Mouse (Mus musculus): ENCODE measurements around the gene Smim5. TPM values are rescaled to one million over a fixed set of nuclear protein-coding genes. Genes with fewer than 3 reads are reported as not detected.

Gene Smim5
- polyA plus RNA-seq, 1 experiment from 2014 or later = 23.0 TPM

DNA sequence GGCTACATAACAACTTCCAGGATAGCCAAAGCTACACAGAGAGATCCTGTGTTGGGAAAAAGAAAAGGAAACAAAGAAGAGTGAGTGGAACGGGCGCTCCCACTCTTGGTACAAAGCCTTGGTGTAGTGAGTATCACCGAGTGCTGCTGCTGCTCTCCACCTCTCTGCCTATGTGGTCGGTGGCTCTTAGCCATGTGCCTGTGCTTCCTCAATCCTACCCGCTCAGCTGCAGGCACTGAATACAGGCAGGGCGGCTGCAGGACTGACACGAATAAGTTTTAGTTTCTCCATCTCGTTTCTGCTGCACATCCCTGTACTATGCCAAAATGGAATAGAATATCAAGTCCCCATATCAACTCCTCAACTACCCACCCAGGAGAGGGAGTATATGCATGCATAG lies 29.3 kb downstream of the Smim5 start:
- no peak overlapping the region for H3K4me2 ChIP-seq (replicated peaks)
- no peak for ATAC-seq (ENCODE audit: insufficient number of reproducible peaks, low FRiP score, low TSS enrichment, low read depth)
- no peak overlapping the region for H3K4me3 ChIP-seq (replicated peaks)
- H3K36me3 ChIP-seq = peaks cover 31% of the 10 kb centered on the region
- H3K27ac ChIP-seq (replicated peaks) = no peak overlapping the region
- H3K9me3 ChIP-seq (replicated peaks) = no peaks in the 10 kb centered on the region
- WGBS = 91% methylated on average over 8 of the region's 8 CpGs
- H3K27me3 ChIP-seq = no peaks in the 10 kb centered on the region
- H3K9ac ChIP-seq = no peak overlapping the region
- peaks cover 15% of the 10 kb centered on the region for H3K4me1 ChIP-seq

DNA sequence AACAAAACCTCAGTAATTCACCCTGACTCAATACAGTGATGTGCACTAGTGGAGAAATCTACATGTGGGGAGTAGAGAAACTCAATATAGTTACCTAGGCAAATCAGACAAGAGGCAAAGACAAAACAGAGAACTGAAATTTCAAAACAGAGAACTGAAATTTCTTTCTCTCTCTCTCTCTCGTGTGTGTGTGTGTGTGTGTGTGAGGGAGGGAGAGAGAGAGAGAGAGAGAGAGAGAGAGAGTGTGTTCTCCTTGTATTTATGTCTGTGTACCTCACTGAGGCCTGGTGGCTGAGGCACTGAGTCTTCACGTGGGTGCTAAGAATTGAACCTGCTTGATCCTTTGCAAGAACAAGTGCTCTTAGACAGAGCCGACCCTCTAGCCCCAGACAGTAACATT lies 30.1 kb downstream of the Smim5 start:
- WGBS = 77% methylated on average over 3 of the region's 3 CpGs
- no peaks in the 10 kb centered on the region for H3K9me3 ChIP-seq (replicated peaks)
- no peak for ATAC-seq (ENCODE audit: insufficient number of reproducible peaks, low FRiP score, low TSS enrichment, low read depth)
- peaks cover 23% of the 10 kb centered on the region for H3K4me1 ChIP-seq
- H3K4me3 ChIP-seq (replicated peaks) = no peak overlapping the region
- H3K27me3 ChIP-seq = no peaks in the 10 kb centered on the region
- H3K27ac ChIP-seq (replicated peaks) = no peak overlapping the region
- H3K9ac ChIP-seq = no peak overlapping the region
- no peak overlapping the region for H3K4me2 ChIP-seq (replicated peaks)
- H3K36me3 ChIP-seq = peaks cover 25% of the 10 kb centered on the region

DNA sequence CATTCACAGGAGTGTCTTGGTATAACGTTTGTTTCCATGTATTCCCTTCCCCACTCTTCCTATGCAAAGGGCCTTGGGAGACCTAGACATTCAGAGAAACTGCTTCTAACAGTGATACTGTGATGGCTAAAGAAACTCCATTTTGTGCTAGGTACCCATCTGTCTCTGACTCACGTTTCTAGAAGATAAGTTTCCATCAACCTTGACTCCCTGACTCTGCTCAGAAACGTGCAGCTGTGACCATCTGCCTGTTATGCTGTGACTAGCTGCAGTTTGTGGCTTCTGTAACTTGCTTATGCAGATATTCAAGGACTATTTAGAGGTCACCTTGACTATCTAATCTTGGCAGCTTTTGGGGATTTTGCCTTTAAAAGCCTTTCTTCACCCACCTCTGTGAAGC lies 31.5 kb downstream of the Smim5 start:
- WGBS = 75% methylated on average over 3 of the region's 3 CpGs
- Histone ChIP-seq H3K9ac (no peak overlapping the region), H3K4me3 (replicated peaks) (no peak overlapping the region), H3K36me3 (peaks cover 35% of the 10 kb centered on the region), H3K27me3 (no peaks in the 10 kb centered on the region), H3K4me1 (peaks cover 24% of the 10 kb centered on the region), H3K4me2 (replicated peaks) (no peak overlapping the region), H3K9me3 (replicated peaks) (no peaks in the 10 kb centered on the region), H3K27ac (replicated peaks) (no peak overlapping the region)
- ATAC-seq (ENCODE audit: insufficient number of reproducible peaks, low FRiP score, low TSS enrichment, low read depth) = no peak

DNA sequence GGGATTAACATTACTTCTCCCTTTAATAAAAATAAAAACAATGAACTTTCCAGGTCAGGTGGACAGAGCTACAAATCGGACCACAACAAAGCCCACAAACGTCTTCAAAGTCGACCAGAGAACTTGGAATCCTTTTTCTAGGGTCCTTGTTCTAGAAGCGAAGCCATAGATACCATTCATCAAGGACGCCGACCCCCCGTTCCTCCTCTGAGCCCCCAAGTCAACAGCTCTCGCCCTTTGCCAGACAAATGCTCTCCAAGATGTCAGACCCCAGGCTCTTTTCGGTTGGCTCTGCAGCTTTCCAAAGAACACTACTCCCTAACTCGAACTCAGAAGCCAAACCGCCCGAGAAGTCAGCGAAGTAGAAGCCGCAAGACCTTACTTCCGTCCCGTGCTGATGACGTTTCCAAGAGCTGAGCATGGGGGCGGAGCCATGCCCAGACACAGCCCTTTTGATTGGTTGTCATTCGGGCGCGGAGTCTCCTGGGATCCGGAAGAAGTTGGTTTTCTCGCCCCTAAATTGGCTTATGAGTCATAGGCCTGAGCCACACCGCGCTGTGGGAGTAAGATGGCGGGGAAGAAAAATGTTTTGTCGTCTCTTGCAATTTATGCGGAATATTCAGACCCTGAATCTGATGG lies 33.5 kb downstream of the Smim5 start, which contains the start of the genes Sap30bp and Recql5:
TSS of gene Sap30bp (plus strand) at position 175 of the 639 bp plus-strand sequence.
TSS of gene Recql5 (minus strand) at position 370 of the 639 bp plus-strand sequence.
- Histone ChIP-seq H3K27ac (replicated peaks) (peak within 1 kb of the TSS; percentile 19; the same call in 1 of the 2 replicates), H3K36me3 (peaks cover 38% of the 10 kb centered on the region), H3K4me2 (replicated peaks) (peak within 1 kb of the TSS; percentile 80), H3K4me1 (peaks cover 24% of the 10 kb centered on the region), H3K9ac (peak within 1 kb of the TSS; percentile 60), H3K4me3 (replicated peaks) (peak within 1 kb of the TSS; percentile 72), H3K9me3 (replicated peaks) (no peaks in the 10 kb centered on the region), H3K27me3 (no peaks in the 10 kb centered on the region)
- peak; percentile 99 for ATAC-seq (ENCODE audit: insufficient number of reproducible peaks, low FRiP score, low TSS enrichment, low read depth)
- WGBS = under 1% methylated on average over 28 of the region's 28 CpGs

DNA sequence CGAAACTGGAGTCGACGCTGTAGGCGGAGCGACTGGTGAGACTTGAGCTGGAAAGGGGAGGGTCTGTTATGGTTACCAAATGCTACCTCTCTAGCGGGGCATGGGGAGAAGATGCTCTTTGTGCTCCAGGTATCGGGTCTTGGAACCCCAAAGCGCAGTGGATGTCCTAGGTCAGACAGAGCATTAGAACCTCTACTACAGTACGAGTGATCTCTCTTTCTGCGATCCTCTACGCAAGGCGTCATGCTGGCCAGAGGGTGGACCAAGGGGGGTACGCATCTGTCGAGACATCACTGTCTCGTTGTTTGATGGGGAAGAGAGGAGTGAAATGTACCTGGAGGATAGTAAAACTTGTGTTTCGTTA lies 34.0 kb downstream of the Smim5 start:
- peak overlapping the region; percentile 19; the same call in 1 of the 2 replicates for H3K27ac ChIP-seq (replicated peaks)
- no peaks in the 10 kb centered on the region for H3K9me3 ChIP-seq (replicated peaks)
- peak overlapping the region; percentile 60 for H3K9ac ChIP-seq
- peak overlapping the region; percentile 80 for H3K4me2 ChIP-seq (replicated peaks)
- peaks cover 24% of the 10 kb centered on the region for H3K4me1 ChIP-seq
- ATAC-seq (ENCODE audit: insufficient number of reproducible peaks, low FRiP score, low TSS enrichment, low read depth) = 0 out of 2 replicates have a peak, but pooled peaks have one; percentile 8
- H3K4me3 ChIP-seq (replicated peaks) = peak overlapping the region; percentile 72
- WGBS = under 1% methylated on average over 16 of the region's 16 CpGs
- peaks cover 37% of the 10 kb centered on the region for H3K36me3 ChIP-seq
- no peaks in the 10 kb centered on the region for H3K27me3 ChIP-seq

DNA sequence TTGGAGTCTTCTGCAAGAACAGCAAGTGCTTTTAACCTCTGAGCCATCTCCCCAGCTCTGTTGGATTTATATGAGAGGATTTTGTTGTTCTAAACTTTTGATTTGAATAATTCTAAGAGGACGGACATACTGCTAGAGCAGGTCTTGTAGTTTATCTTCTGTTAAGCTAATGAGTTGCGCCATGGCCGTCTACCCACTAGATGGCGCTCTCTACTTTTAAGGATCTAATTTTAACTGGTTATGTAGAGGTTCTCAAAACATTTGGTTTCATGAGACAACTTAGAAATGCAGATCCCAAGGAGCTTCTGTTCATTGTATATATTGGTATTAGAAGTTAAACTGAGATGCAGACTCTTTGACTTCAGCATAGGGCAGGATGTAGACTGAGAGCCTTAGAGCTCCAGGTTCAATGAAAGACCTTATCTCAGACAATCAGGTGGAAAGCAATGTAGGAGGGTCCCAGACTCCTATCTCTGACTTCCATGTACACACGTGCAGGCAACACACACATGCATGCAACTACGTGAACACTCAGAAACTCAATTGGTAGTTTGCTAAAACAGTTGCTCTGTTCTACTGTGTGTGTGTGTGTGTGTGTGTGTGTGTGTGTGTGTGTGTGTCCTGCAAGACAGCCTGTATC lies 40.0 kb downstream of the Smim5 start:
- H3K4me3 ChIP-seq (replicated peaks) = no peak overlapping the region
- no peak for ATAC-seq (ENCODE audit: insufficient number of reproducible peaks, low FRiP score, low TSS enrichment, low read depth)
- H3K36me3 ChIP-seq = peaks cover 80% of the 10 kb centered on the region
- no peak overlapping the region for H3K27ac ChIP-seq (replicated peaks)
- H3K9ac ChIP-seq = no peak overlapping the region
- no peaks in the 10 kb centered on the region for H3K9me3 ChIP-seq (replicated peaks)
- H3K4me1 ChIP-seq = peaks cover under 1% of the 10 kb centered on the region
- WGBS = 40% methylated on average over 6 of the region's 6 CpGs
- H3K4me2 ChIP-seq (replicated peaks) = no peak overlapping the region
- H3K27me3 ChIP-seq = no peaks in the 10 kb centered on the region

DNA sequence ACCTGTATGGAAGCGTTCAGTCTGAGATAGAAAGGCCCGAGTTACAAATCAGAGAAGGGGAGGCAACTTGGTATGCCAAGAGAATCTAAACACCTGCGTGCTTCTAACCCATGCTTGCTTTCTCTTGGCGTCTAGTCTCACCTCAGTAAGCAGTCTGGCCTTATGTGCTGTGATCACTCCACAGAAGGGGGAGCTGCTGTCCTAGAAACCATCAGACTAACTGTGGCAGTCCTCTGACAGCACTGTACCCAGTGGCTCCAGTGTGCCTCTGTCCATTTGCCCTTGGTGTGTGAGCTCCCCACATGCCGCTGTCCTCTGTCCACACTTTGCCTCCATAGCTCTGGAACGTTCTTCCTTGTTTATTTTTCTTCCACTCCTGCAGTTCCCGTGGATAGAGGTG lies 42.2 kb downstream of the Smim5 start:
- WGBS = 88% methylated on average over 7 of the region's 7 CpGs

DNA sequence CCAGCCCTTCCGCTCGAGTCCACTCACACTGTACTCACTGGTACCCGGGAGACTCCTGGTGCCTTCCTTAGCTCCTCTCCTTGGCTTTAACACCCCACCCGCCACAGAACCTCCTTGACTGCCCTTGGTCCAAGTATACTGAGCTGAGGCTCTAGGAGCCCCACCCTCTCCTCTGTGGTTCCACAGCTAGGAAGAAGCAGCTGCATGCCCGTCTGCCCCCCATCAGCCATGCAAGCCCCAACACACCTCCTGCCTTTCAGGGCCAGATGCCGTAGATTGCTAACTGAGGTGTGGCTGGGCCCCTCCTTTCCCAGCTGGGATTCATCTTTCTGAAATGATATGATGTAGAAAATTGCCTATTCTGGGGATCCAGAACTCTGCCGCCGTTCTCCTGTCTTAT lies 45.5 kb downstream of the Smim5 start:
- Histone ChIP-seq H3K9me3 (replicated peaks) (no peaks in the 10 kb centered on the region), H3K27ac (replicated peaks) (peak overlapping the region; percentile 74), H3K4me1 (peaks cover 21% of the 10 kb centered on the region; the same call in 1 of the 2 replicates), H3K4me2 (replicated peaks) (no peak overlapping the region), H3K9ac (no peak overlapping the region), H3K36me3 (peaks cover 74% of the 10 kb centered on the region), H3K4me3 (replicated peaks) (no peak overlapping the region), H3K27me3 (no peaks in the 10 kb centered on the region)
- ATAC-seq (ENCODE audit: insufficient number of reproducible peaks, low FRiP score, low TSS enrichment, low read depth) = peak; percentile 51; the same call in 1 of the 2 replicates
- WGBS = 61% methylated on average over 8 of the region's 8 CpGs

More for the DNA sequence above, 42.2 kb downstream of the Smim5 start:
- no peak overlapping the region for H3K27ac ChIP-seq (replicated peaks)
- no peaks in the 10 kb centered on the region for H3K9me3 ChIP-seq (replicated peaks)
- H3K9ac ChIP-seq = no peak overlapping the region
- H3K4me2 ChIP-seq (replicated peaks) = no peak overlapping the region
- H3K4me1 ChIP-seq = peaks cover 12% of the 10 kb centered on the region; the same call in 1 of the 2 replicates
- H3K4me3 ChIP-seq (replicated peaks) = no peak overlapping the region
- no peak for ATAC-seq (ENCODE audit: insufficient number of reproducible peaks, low FRiP score, low TSS enrichment, low read depth)
- peaks cover 76% of the 10 kb centered on the region for H3K36me3 ChIP-seq
- H3K27me3 ChIP-seq = no peaks in the 10 kb centered on the region

DNA sequence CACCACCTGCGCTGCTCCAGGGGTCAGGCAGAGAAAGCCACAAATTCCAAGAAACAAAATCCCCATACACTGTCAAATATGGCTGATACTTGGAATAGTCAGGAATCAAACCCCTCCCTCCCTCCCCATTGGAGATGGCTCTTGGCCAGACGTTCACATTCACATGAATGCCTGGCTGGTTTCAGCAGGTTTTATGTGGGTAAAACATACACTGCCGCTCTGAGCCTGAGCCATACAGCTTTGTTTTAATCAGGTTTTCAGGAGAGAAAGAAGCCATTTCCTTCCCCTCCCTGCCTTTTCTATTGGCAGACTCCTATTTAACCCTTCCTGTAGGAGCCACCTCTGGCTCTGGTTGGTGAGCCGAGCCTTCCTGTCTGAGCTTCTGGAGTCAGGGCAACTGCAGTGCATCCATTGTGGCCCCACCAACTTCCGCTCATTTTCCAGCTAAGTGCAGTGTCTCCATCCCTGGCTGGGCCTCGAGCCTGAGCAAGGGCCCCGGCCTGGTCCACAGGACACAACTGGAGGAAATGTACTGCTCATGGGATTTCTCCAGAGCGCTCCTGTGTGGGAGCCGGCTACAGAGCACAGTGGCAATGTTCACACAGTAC lies 46.6 kb downstream of the Smim5 start:
- Histone ChIP-seq H3K4me1 (peaks cover 21% of the 10 kb centered on the region; the same call in 1 of the 2 replicates), H3K4me3 (replicated peaks) (no peak overlapping the region), H3K36me3 (peaks cover 69% of the 10 kb centered on the region), H3K9ac (no peak overlapping the region), H3K4me2 (replicated peaks) (no peak overlapping the region), H3K27ac (replicated peaks) (peak overlapping the region; percentile 74), H3K27me3 (no peaks in the 10 kb centered on the region), H3K9me3 (replicated peaks) (no peaks in the 10 kb centered on the region)
- no peak for ATAC-seq (ENCODE audit: insufficient number of reproducible peaks, low FRiP score, low TSS enrichment, low read depth)
- 80% methylated on average over 9 of the region's 9 CpGs for WGBS

DNA sequence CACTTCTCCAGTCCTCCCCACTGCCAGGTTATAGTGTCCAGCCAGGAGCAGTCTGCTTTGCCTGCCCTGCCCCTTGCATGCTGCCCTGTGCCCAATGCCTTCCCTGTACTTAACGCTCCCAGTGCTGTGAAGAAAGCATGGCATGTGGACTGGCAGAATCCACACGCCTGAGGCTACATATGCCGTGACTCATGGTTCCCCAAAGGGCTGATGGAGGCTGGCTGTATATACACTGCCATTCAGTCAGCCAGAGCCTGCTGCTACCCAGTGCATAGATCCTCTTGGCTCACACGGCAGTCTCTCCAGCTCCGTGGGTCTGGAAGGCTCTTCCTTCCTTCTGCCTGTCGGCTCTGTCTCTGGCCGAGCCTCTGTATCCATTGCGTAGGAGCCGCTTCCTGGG lies 48.5 kb downstream of the Smim5 start:
- Histone ChIP-seq H3K9ac (no peak overlapping the region), H3K27ac (replicated peaks) (no peak overlapping the region; the same call in 1 of the 2 replicates), H3K27me3 (no peaks in the 10 kb centered on the region), H3K36me3 (peaks cover 69% of the 10 kb centered on the region), H3K4me1 (peaks cover 21% of the 10 kb centered on the region; the same call in 1 of the 2 replicates), H3K4me2 (replicated peaks) (no peak overlapping the region), H3K9me3 (replicated peaks) (no peaks in the 10 kb centered on the region), H3K4me3 (replicated peaks) (no peak overlapping the region)
- ATAC-seq (ENCODE audit: insufficient number of reproducible peaks, low FRiP score, low TSS enrichment, low read depth) = no peak
- WGBS = 81% methylated on average over 9 of the region's 9 CpGs

DNA sequence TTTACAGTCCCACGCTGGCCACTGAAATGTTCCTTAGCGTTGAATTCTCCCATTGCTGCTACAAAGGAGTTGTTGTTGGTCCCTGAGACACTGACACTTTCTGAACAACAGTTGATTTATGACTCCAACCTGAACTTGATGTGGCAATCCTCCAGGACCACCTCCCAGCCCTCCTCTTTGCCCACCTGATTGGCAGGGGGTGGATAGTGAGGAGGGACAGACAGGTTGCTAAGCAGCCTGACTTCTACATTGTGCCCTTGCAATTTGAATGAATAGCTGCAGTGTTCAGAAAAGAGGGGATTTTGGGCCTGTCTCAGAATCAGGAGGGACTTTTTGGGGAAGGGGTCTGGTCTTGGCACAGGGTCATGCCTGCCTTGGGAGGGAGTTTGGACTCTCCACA lies 51.0 kb downstream of the Smim5 start:
- Histone ChIP-seq H3K36me3 (peaks cover 65% of the 10 kb centered on the region), H3K4me1 (peaks cover 35% of the 10 kb centered on the region), H3K4me2 (replicated peaks) (no peak overlapping the region), H3K27me3 (no peaks in the 10 kb centered on the region), H3K4me3 (replicated peaks) (no peak overlapping the region), H3K27ac (replicated peaks) (0 out of 2 replicates have a peak overlapping the region, but pooled peaks have one; percentile 2), H3K9me3 (replicated peaks) (no peaks in the 10 kb centered on the region), H3K9ac (no peak overlapping the region)
- WGBS = 85% methylated on average over 2 of the region's 2 CpGs
- ATAC-seq (ENCODE audit: insufficient number of reproducible peaks, low FRiP score, low TSS enrichment, low read depth) = no peak
